Mouse (Mus musculus): ENCODE data around the gene Dimt1. TPM values are rescaled to one million over a fixed set of nuclear protein-coding genes. Genes with fewer than 3 reads are reported as not detected.

The Dimt1 gene
- polyA plus RNA-seq, 1 experiment from 2014 or later = 39.9 TPM

- H3K4me2 ChIP-seq (replicated peaks; ENCODE audit: low read depth, low read length) = no peak overlapping the region
- peaks cover 15% of the 10 kb centered on the region for H3K36me3 ChIP-seq (ENCODE audit: insufficient read depth, low read length)
- no peak overlapping the region for H3K27ac ChIP-seq (ENCODE audit: low read length)
- ATAC-seq (ENCODE audit: low FRiP score, low TSS enrichment) = no peak
- peaks cover 7% of the 10 kb centered on the region for H3K9me3 ChIP-seq (ENCODE audit: low read length)
- H3K4me3 ChIP-seq (ENCODE audit: low read length) = no peak overlapping the region
- no peaks in the 10 kb centered on the region for H3K4me1 ChIP-seq (ENCODE audit: insufficient read depth, low read length)
- no peaks in the 10 kb centered on the region for H3K27me3 ChIP-seq (ENCODE audit: insufficient read depth, low read length)
- WGBS = 88% methylated on average over 2 of the region's 2 CpGs
- no peak overlapping the region for H3K9ac ChIP-seq (replicated peaks; ENCODE audit: low read length)
Observed at GRCm38 (mm10) chr13:106929201-106929600, 17.7 kb upstream of the Dimt1 start.

GRCm38 (mm10) chr13:106935871-106936255 is 11.1 kb upstream of the Dimt1 start:
- Histone ChIP-seq H3K36me3 (ENCODE audit: insufficient read depth, low read length) (no peaks in the 10 kb centered on the region), H3K27me3 (ENCODE audit: insufficient read depth, low read length) (no peaks in the 10 kb centered on the region), H3K27ac (ENCODE audit: low read length) (peak overlapping the region; percentile 85; the same call in 1 of the 2 replicates), H3K4me3 (ENCODE audit: low read length) (peak overlapping the region; percentile 99), H3K9me3 (ENCODE audit: low read length) (no peaks in the 10 kb centered on the region), H3K4me2 (replicated peaks; ENCODE audit: low read depth, low read length) (peak overlapping the region; percentile 60), H3K9ac (replicated peaks; ENCODE audit: low read length) (peak overlapping the region; percentile 95), H3K4me1 (ENCODE audit: insufficient read depth, low read length) (peaks cover 5% of the 10 kb centered on the region)
- WGBS = 9% methylated on average over 9 of the region's 9 CpGs
- ATAC-seq (ENCODE audit: low FRiP score, low TSS enrichment) = no peak

- Histone ChIP-seq H3K9ac (replicated peaks; ENCODE audit: low read length) (peak within 1 kb of the TSS; percentile 95), H3K9me3 (ENCODE audit: low read length) (0 out of 2 replicates have a peak, but pooled peaks cover 3% of the 10 kb centered on the region), H3K27me3 (ENCODE audit: insufficient read depth, low read length) (no peaks in the 10 kb centered on the region), H3K4me1 (ENCODE audit: insufficient read depth, low read length) (peaks cover 5% of the 10 kb centered on the region), H3K36me3 (ENCODE audit: insufficient read depth, low read length) (no peaks in the 10 kb centered on the region), H3K4me2 (replicated peaks; ENCODE audit: low read depth, low read length) (peak within 1 kb of the TSS; percentile 60), H3K27ac (ENCODE audit: low read length) (peak within 1 kb of the TSS; percentile 85), H3K4me3 (ENCODE audit: low read length) (peak within 1 kb of the TSS; percentile 99)
- ATAC-seq (ENCODE audit: low FRiP score, low TSS enrichment) = peak; percentile 98
- WGBS = under 1% methylated on average over 83 of the region's 84 CpGs
Observed at GRCm38 (mm10) chr13:106936256-106937137, 10.4 kb upstream of the Dimt1 start, which contains the start of gene Ipo11. Gene Ipo11 (minus strand): TSS chr13:106936958.

- Histone ChIP-seq H3K9me3 (ENCODE audit: low read length) (0 out of 2 replicates have a peak, but pooled peaks cover 4% of the 10 kb centered on the region), H3K9ac (replicated peaks; ENCODE audit: low read length) (peak overlapping the region; percentile 95; the same call in 1 of the 2 replicates), H3K27me3 (ENCODE audit: insufficient read depth, low read length) (no peaks in the 10 kb centered on the region), H3K4me3 (ENCODE audit: low read length) (peak overlapping the region; percentile 99), H3K4me1 (ENCODE audit: insufficient read depth, low read length) (peaks cover 5% of the 10 kb centered on the region), H3K4me2 (replicated peaks; ENCODE audit: low read depth, low read length) (peak overlapping the region; percentile 60), H3K36me3 (ENCODE audit: insufficient read depth, low read length) (no peaks in the 10 kb centered on the region), H3K27ac (ENCODE audit: low read length) (no peak overlapping the region)
- 26% methylated on average over 7 of the region's 7 CpGs for WGBS
- no peak for ATAC-seq (ENCODE audit: low FRiP score, low TSS enrichment)
Observed at GRCm38 (mm10) chr13:106937138-106937472, 9.8 kb upstream of the Dimt1 start.

- no peaks in the 10 kb centered on the region for H3K36me3 ChIP-seq (ENCODE audit: insufficient read depth, low read length)
- 32% methylated on average over 7 of the region's 7 CpGs for WGBS
- no peaks in the 10 kb centered on the region for H3K4me1 ChIP-seq (ENCODE audit: insufficient read depth, low read length)
- no peak overlapping the region for H3K9ac ChIP-seq (replicated peaks; ENCODE audit: low read length)
- 0 out of 2 replicates have a peak, but pooled peaks cover 4% of the 10 kb centered on the region for H3K9me3 ChIP-seq (ENCODE audit: low read length)
- ATAC-seq (ENCODE audit: low FRiP score, low TSS enrichment) = no peak
- no peak overlapping the region for H3K4me3 ChIP-seq (ENCODE audit: low read length)
- no peak overlapping the region for H3K4me2 ChIP-seq (replicated peaks; ENCODE audit: low read depth, low read length)
- no peak overlapping the region for H3K27ac ChIP-seq (ENCODE audit: low read length)
- no peaks in the 10 kb centered on the region for H3K27me3 ChIP-seq (ENCODE audit: insufficient read depth, low read length)
Observed at GRCm38 (mm10) chr13:106941211-106941976, 5.5 kb upstream of the Dimt1 start.

- WGBS = 82% methylated on average over 1 of the region's 1 CpGs
Observed at GRCm38 (mm10) chr13:106942721-106943120, 4.2 kb upstream of the Dimt1 start.

GRCm38 (mm10) chr13:106945518-106945917 is 1.4 kb upstream of the Dimt1 start:
- peaks cover 10% of the 10 kb centered on the region for H3K36me3 ChIP-seq (ENCODE audit: insufficient read depth, low read length)
- H3K4me1 ChIP-seq (ENCODE audit: insufficient read depth, low read length) = peaks cover 11% of the 10 kb centered on the region
- no peak for ATAC-seq (ENCODE audit: low FRiP score, low TSS enrichment)
- H3K4me2 ChIP-seq (replicated peaks; ENCODE audit: low read depth, low read length) = no peak overlapping the region
- H3K27ac ChIP-seq (ENCODE audit: low read length) = no peak overlapping the region
- H3K9me3 ChIP-seq (ENCODE audit: low read length) = 0 out of 2 replicates have a peak, but pooled peaks cover 4% of the 10 kb centered on the region
- H3K4me3 ChIP-seq (ENCODE audit: low read length) = no peak overlapping the region
- no peaks in the 10 kb centered on the region for H3K27me3 ChIP-seq (ENCODE audit: insufficient read depth, low read length)
- no peak overlapping the region for H3K9ac ChIP-seq (replicated peaks; ENCODE audit: low read length)
- 84% methylated on average over 9 of the region's 9 CpGs for WGBS

More at GRCm38 (mm10) chr13:106942721-106943120, 4.2 kb upstream of the Dimt1 start:
- Histone ChIP-seq H3K4me1 (ENCODE audit: insufficient read depth, low read length) (peaks cover 1% of the 10 kb centered on the region), H3K36me3 (ENCODE audit: insufficient read depth, low read length) (no peaks in the 10 kb centered on the region), H3K27ac (ENCODE audit: low read length) (no peak overlapping the region), H3K27me3 (ENCODE audit: insufficient read depth, low read length) (no peaks in the 10 kb centered on the region), H3K9me3 (ENCODE audit: low read length) (0 out of 2 replicates have a peak, but pooled peaks cover 4% of the 10 kb centered on the region), H3K4me3 (ENCODE audit: low read length) (no peak overlapping the region), H3K9ac (replicated peaks; ENCODE audit: low read length) (no peak overlapping the region), H3K4me2 (replicated peaks; ENCODE audit: low read depth, low read length) (no peak overlapping the region)
- ATAC-seq (ENCODE audit: low FRiP score, low TSS enrichment) = no peak

GRCm38 (mm10) chr13:106947583-106947982 is 656 bp downstream of the Dimt1 start:
- peak overlapping the region; percentile 92 for H3K9ac ChIP-seq (replicated peaks; ENCODE audit: low read length)
- no peak for ATAC-seq (ENCODE audit: low FRiP score, low TSS enrichment)
- H3K4me1 ChIP-seq (ENCODE audit: insufficient read depth, low read length) = peaks cover 11% of the 10 kb centered on the region
- peak overlapping the region; percentile 74 for H3K4me2 ChIP-seq (replicated peaks; ENCODE audit: low read depth, low read length)
- no peaks in the 10 kb centered on the region for H3K27me3 ChIP-seq (ENCODE audit: insufficient read depth, low read length)
- peaks cover 20% of the 10 kb centered on the region for H3K36me3 ChIP-seq (ENCODE audit: insufficient read depth, low read length)
- peak overlapping the region; percentile 97 for H3K4me3 ChIP-seq (ENCODE audit: low read length)
- H3K27ac ChIP-seq (ENCODE audit: low read length) = no peak overlapping the region
- 5% methylated on average over 6 of the region's 6 CpGs for WGBS
- H3K9me3 ChIP-seq (ENCODE audit: low read length) = no peaks in the 10 kb centered on the region

GRCm38 (mm10) chr13:106954880-106955279 is 8.0 kb downstream of the Dimt1 start:
- H3K27me3 ChIP-seq (ENCODE audit: insufficient read depth, low read length) = no peaks in the 10 kb centered on the region
- no peak overlapping the region for H3K27ac ChIP-seq (ENCODE audit: low read length)
- 90% methylated on average over 3 of the region's 3 CpGs for WGBS
- H3K4me2 ChIP-seq (replicated peaks; ENCODE audit: low read depth, low read length) = no peak overlapping the region
- no peak for ATAC-seq (ENCODE audit: low FRiP score, low TSS enrichment)
- H3K4me1 ChIP-seq (ENCODE audit: insufficient read depth, low read length) = no peaks in the 10 kb centered on the region
- H3K9ac ChIP-seq (replicated peaks; ENCODE audit: low read length) = no peak overlapping the region
- no peaks in the 10 kb centered on the region for H3K9me3 ChIP-seq (ENCODE audit: low read length)
- peaks cover 46% of the 10 kb centered on the region for H3K36me3 ChIP-seq (ENCODE audit: insufficient read depth, low read length)
- H3K4me3 ChIP-seq (ENCODE audit: low read length) = no peak overlapping the region

Measured in kidney, embryonic 16.5 days (tissue).